Mouse (Mus musculus): ENCODE measurements around the gene Siglech.
"Not testable (repeated sequence)": the region's sequence is repeated elsewhere in the genome, so short reads cannot be mapped to it uniquely, and the experiment has no call there.

The Siglech gene

DNA sequence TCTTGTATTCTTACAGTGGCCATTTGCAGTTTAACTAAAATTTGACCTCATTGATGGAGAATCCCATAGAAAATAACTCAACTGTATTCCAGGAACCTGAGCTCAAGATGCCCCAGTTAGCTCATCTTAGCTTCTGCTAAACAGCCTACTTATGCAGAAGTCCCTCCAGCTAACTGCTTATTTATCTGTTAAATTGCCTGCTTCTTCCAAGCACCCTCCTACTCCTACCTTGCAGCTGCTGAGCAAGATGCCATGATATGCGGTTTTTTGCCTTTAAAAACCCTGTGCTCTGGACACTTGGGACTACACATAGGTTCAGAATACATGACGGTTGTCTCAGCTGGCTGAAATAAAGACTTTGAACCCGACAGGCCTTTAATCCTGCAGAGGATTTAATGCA is 8.6 kb upstream of the Siglech start:
- TF ChIP-seq NANOG (IDR thresholded peaks at IDR 0.05; ENCODE audit: borderline replicate concordance, low read length) (no peak), CTCF (conservative IDR thresholded peaks at IDR 0.05; ENCODE audit: low read length) (no peak), POU5F1 (IDR thresholded peaks at IDR 0.05; ENCODE audit: borderline replicate concordance, low read length) (no peak)
- H3K36me3 ChIP-seq (ENCODE audit: insufficient read depth, low read length) = no peaks in the 10 kb centered on the region
- no peaks in the 10 kb centered on the region for H3K27me3 ChIP-seq (ENCODE audit: insufficient read depth, low read length)
- H3K4me1 ChIP-seq (replicated peaks; ENCODE audit: low read depth, low read length) = no peaks in the 10 kb centered on the region
- no peaks in the 10 kb centered on the region for H3K9me3 ChIP-seq (ENCODE audit: low read length)
- no peak overlapping the region for H3K4me3 ChIP-seq (replicated peaks; ENCODE audit: low read length)

DNA sequence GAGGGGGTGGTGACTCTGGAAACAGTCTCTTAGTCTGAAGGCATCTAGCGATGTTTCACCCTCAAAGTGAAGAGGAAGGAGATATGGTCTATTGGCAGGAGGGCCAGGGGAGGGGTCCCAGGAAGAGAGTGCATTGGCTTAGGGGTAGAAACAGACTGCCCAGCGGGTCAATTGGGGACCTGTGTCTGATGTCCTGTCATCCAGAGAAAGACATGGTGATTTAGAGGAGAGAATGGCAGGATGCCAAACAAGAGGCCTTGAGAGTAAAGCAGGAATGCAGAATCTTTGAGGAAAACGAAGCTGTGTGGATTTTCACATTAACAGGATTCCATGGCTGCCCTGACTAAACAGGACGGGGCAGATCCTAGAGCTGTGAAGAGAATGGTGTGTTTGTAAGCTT is 12.0 kb downstream of the Siglech start:
- no peak for TF ChIP-seq POU5F1 (IDR thresholded peaks at IDR 0.05; ENCODE audit: borderline replicate concordance, low read length)
- no peak for TF ChIP-seq NANOG (IDR thresholded peaks at IDR 0.05; ENCODE audit: borderline replicate concordance, low read length)
- no peak for TF ChIP-seq CTCF (conservative IDR thresholded peaks at IDR 0.05; ENCODE audit: low read length)
- H3K4me3 ChIP-seq (replicated peaks; ENCODE audit: low read length) = no peak overlapping the region
- H3K9me3 ChIP-seq (ENCODE audit: low read length) = no peaks in the 10 kb centered on the region
- no peaks in the 10 kb centered on the region for H3K36me3 ChIP-seq (ENCODE audit: insufficient read depth, low read length)
- no peaks in the 10 kb centered on the region for H3K4me1 ChIP-seq (replicated peaks; ENCODE audit: low read depth, low read length)
- H3K27me3 ChIP-seq (ENCODE audit: insufficient read depth, low read length) = no peaks in the 10 kb centered on the region; the same call in 1 of the 2 replicates

DNA sequence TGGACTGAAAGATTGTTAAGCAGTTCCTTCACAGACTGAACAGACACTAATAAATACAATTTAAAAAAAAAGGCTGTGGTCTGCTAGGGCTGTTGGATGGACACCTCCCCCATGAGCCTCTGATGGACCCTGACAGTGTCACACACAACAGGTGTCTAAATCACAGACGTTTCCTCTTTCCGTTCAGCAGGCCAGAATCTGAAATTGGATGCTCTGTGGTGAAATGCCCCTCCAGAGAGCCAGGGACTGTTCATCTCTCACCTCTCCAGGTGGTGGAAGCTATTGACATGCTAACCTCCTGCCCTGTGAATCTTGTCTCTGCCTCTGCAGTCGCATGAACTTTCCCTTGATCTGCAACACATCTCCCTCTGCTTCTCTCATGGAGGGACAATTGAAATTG is 14.5 kb downstream of the Siglech start:
- H3K4me3 ChIP-seq (replicated peaks; ENCODE audit: low read length) = no peak overlapping the region
- no peaks in the 10 kb centered on the region for H3K9me3 ChIP-seq (ENCODE audit: low read length)
- no peaks in the 10 kb centered on the region for H3K36me3 ChIP-seq (ENCODE audit: insufficient read depth, low read length)
- H3K27me3 ChIP-seq (ENCODE audit: insufficient read depth, low read length) = no peaks in the 10 kb centered on the region; the same call in 1 of the 2 replicates
- no peaks in the 10 kb centered on the region for H3K4me1 ChIP-seq (replicated peaks; ENCODE audit: low read depth, low read length)
- TF ChIP-seq POU5F1 (IDR thresholded peaks at IDR 0.05; ENCODE audit: borderline replicate concordance, low read length) = no peak

DNA sequence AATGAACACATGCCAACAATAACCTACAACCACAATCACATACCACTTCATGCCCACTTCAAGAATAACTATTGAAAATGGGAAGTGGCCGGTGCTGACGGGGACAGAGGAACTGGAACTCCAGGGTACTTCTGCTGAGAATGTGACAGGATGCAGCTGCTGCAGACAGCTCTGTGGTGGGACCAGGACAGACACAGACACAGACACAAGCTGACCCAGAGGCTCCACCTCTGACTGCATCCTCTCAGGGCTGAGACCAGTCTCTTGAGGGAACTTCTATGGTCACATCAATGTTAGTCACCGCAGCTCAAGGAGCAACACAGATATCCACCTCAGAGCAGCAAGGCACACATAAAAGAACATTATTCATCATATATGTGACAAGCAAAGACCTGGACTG is 16.6 kb downstream of the Siglech start:
- Histone ChIP-seq H3K4me3 (replicated peaks; ENCODE audit: low read length) (no peak overlapping the region), H3K27me3 (ENCODE audit: insufficient read depth, low read length) (no peaks in the 10 kb centered on the region; the same call in 1 of the 2 replicates), H3K9me3 (ENCODE audit: low read length) (no peaks in the 10 kb centered on the region), H3K4me1 (replicated peaks; ENCODE audit: low read depth, low read length) (0 out of 2 replicates have a peak, but pooled peaks cover 3% of the 10 kb centered on the region), H3K36me3 (ENCODE audit: insufficient read depth, low read length) (no peaks in the 10 kb centered on the region)
- TF ChIP-seq CTCF (conservative IDR thresholded peaks at IDR 0.05; ENCODE audit: low read length) = no peak
- TF ChIP-seq NANOG (IDR thresholded peaks at IDR 0.05; ENCODE audit: borderline replicate concordance, low read length) = no peak
- no peak for TF ChIP-seq POU5F1 (IDR thresholded peaks at IDR 0.05; ENCODE audit: borderline replicate concordance, low read length)

DNA sequence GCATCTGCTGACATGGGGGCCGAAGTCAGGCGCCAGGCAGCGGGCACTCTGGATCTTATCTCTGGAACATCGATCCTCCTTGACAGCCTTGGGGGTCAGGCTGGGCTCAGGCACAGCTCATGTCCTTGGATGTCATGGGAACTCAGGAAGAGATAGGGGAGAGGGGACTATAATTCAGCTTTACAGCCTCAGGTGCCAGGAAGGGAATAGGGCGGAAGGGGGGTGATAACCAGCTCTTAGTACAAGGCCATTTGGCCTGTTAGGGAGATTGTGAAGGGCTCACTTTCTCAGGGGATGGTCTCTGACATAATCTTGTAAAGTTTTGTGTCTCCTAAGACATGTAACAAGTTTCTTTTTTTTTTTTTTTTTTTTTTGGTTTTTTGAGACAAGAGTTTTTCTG is 22.6 kb downstream of the Siglech start:
- H3K27me3 ChIP-seq (ENCODE audit: insufficient read depth, low read length); H3K36me3 ChIP-seq (ENCODE audit: insufficient read depth, low read length); H3K9me3 ChIP-seq (ENCODE audit: low read length); H3K4me3 ChIP-seq (replicated peaks; ENCODE audit: low read length): not testable (repeated sequence)
- peaks cover 17% of the 10 kb centered on the region for H3K4me1 ChIP-seq (replicated peaks; ENCODE audit: low read depth, low read length)

DNA sequence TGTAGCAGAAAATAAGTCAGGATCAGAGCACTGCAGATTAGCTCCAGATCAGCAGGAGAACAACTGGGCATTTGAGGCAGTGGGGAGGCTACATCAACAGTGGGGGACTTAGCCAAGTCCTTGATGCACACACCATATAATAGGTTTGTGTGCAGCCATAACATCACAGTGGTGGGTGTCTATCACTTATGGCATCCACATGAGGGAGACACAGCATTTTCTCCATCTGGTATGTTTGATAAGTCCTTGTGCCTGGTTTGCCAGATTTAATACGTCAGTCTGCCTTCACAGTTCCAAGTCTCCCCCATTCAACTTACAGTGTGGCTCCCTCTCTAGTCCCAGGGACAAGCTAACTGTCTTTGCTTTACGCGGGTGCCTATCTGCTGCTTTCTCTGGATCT is 24.3 kb downstream of the Siglech start:
- H3K36me3 ChIP-seq (ENCODE audit: insufficient read depth, low read length) = peaks cover 15% of the 10 kb centered on the region
- H3K27me3 ChIP-seq (ENCODE audit: insufficient read depth, low read length) = no peaks in the 10 kb centered on the region
- no peaks in the 10 kb centered on the region for H3K9me3 ChIP-seq (ENCODE audit: low read length)
- peaks cover 17% of the 10 kb centered on the region for H3K4me1 ChIP-seq (replicated peaks; ENCODE audit: low read depth, low read length)
- TF ChIP-seq POU5F1 (IDR thresholded peaks at IDR 0.05; ENCODE audit: borderline replicate concordance, low read length) (no peak), CTCF (conservative IDR thresholded peaks at IDR 0.05; ENCODE audit: low read length) (no peak), NANOG (IDR thresholded peaks at IDR 0.05; ENCODE audit: borderline replicate concordance, low read length) (no peak)
- no peak overlapping the region for H3K4me3 ChIP-seq (replicated peaks; ENCODE audit: low read length)

DNA sequence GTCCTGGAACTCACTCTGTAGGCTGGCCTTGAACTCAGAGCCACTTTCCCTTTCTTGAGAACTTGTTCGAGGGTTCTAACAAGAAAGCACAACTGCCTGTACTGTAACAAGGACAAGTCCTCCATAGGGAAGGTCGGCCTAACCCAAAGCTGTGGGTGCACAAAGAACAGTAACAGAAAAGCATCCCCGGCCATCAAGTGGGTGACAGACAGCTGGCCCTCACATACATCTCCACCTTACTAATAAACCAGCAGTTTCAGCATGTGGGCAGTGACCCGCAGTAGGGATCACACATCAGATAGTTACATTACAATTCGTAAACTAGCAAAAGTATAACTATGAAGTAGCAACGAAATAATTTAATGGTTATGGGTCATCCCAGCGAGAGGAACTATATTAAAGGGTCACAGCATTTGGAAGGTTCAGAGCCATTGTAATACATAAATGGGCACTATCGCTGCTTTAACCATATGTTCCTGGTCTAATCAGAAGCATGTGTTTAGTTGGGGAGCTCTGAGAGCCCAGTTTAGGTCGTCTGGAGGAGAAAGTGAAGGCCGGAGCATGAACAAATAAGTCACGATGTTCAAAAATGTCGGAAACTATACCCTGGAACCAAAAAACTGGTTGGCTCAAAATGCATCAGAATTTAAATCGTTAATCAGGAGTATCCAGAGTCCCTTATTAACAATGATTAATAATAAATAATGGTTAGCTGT is 25.4 kb downstream of the Siglech start:
- no peaks in the 10 kb centered on the region for H3K27me3 ChIP-seq (ENCODE audit: insufficient read depth, low read length)
- H3K36me3 ChIP-seq (ENCODE audit: insufficient read depth, low read length) = peaks cover 26% of the 10 kb centered on the region
- no peaks in the 10 kb centered on the region for H3K9me3 ChIP-seq (ENCODE audit: low read length)
- H3K4me3 ChIP-seq (replicated peaks; ENCODE audit: low read length) = peak overlapping the region; percentile 85
- TF ChIP-seq NANOG (IDR thresholded peaks at IDR 0.05; ENCODE audit: borderline replicate concordance, low read length) = no peak
- no peak for TF ChIP-seq CTCF (conservative IDR thresholded peaks at IDR 0.05; ENCODE audit: low read length)
- TF ChIP-seq POU5F1 (IDR thresholded peaks at IDR 0.05; ENCODE audit: borderline replicate concordance, low read length) = no peak
- H3K4me1 ChIP-seq (replicated peaks; ENCODE audit: low read depth, low read length) = peaks cover 14% of the 10 kb centered on the region

DNA sequence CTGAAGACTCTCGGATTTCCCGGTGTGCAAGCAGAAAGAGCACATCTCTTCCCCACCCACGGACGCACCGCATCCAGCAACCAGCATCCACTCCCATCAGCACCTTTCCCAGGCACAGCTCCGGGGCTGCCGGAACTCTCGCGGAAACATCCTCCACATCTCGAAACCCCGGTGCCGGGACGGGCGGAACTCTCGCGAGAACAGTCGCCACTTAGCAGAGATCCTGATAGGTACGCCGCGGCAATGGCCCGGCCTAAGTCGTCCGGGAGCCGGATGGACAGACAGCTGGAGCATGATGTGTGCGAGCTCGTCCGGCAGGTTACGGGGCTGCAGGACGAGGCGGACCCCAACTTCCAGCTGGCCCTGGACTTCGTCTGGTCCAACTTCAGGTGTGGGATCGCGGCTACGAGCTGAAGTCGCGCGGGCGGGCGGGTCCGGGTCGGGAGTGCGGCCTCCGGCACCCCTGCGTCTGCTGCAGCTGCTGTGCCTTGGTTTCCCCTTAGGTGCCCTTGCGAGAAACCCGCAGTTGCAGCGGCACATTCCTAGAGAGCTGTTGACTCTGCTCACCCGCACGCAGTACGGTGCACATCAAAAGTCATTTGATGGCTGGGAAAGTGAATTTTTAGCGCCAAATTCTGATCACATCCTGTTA is 26.1 kb downstream of the Siglech start, which contains the start of gene Tubgcp5:
Tubgcp5 (plus strand) TSS at position 203 of the 652 bp plus-strand sequence.
- Histone ChIP-seq H3K4me3 (replicated peaks; ENCODE audit: low read length) (peak within 1 kb of the TSS; percentile 85), H3K4me1 (replicated peaks; ENCODE audit: low read depth, low read length) (peaks cover 14% of the 10 kb centered on the region), H3K36me3 (ENCODE audit: insufficient read depth, low read length) (peaks cover 33% of the 10 kb centered on the region), H3K9me3 (ENCODE audit: low read length) (no peaks in the 10 kb centered on the region), H3K27me3 (ENCODE audit: insufficient read depth, low read length) (no peaks in the 10 kb centered on the region)
- TF ChIP-seq CTCF (conservative IDR thresholded peaks at IDR 0.05; ENCODE audit: low read length) = no peak
- TF ChIP-seq POU5F1 (IDR thresholded peaks at IDR 0.05; ENCODE audit: borderline replicate concordance, low read length) = no peak
- no peak for TF ChIP-seq NANOG (IDR thresholded peaks at IDR 0.05; ENCODE audit: borderline replicate concordance, low read length)

DNA sequence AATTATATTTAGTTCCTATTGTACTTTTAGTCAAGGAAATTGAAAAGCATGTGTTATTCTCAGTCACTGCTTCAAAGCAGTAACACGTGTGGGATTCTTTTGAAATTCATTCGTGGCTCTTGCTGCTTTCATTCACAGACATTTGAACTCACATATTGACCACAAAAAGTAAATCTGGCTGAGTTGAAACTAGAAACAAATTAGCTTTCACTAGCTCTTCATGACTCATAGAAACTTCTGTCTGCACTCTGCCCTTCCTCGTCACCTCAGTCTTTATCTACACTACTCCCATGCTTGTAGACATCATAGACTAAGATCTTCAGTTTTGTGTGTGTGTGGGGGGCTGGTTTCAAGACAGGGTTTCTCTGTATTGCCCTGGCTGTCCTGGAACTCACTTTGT is 32.0 kb downstream of the Siglech start:
- H3K27me3 ChIP-seq (ENCODE audit: insufficient read depth, low read length) = no peaks in the 10 kb centered on the region
- no peak for TF ChIP-seq CTCF (conservative IDR thresholded peaks at IDR 0.05; ENCODE audit: low read length)
- TF ChIP-seq NANOG (IDR thresholded peaks at IDR 0.05; ENCODE audit: borderline replicate concordance, low read length) = no peak
- no peak for TF ChIP-seq POU5F1 (IDR thresholded peaks at IDR 0.05; ENCODE audit: borderline replicate concordance, low read length)
- H3K4me1 ChIP-seq (replicated peaks; ENCODE audit: low read depth, low read length) = peaks cover 6% of the 10 kb centered on the region
- peaks cover 88% of the 10 kb centered on the region for H3K36me3 ChIP-seq (ENCODE audit: insufficient read depth, low read length)
- H3K4me3 ChIP-seq (replicated peaks; ENCODE audit: low read length) = no peak overlapping the region
- H3K9me3 ChIP-seq (ENCODE audit: low read length) = no peaks in the 10 kb centered on the region

Measured in E14TG2a.4 (cell line).